Mouse (Mus musculus) MEL (cell line): Measurements from ENCODE around the gene Ggt5. TPM values are rescaled to one million over a fixed set of nuclear protein-coding genes. Genes with fewer than 3 reads are reported as not detected.

ENCODE experiments used
- DNase-seq: peaks from one replicate; pipeline ENCODE4 v3.0.0; 2011; ENCODE audit warnings: low read depth, low spot score
- H3K27ac ChIP-seq: 2 replicates; pipeline ENCODE4 v1.5.1; 2012; ENCODE audit warnings: low read depth, mild to moderate bottlenecking, control low read depth, low read length, moderate library complexity; ENCODE audit not compliant: control insufficient read depth
- H3K27me3 ChIP-seq, 2 experiments: fragments of 150-350 bp in 1 of 2; sonication (generic) in 1 of 2; 2 replicates each; pipeline ENCODE4 v1.6.1; 2012; ENCODE audit warnings: low read length in 2 of 2, mild to moderate bottlenecking in 2 of 2, improper control_type of control experiment in 1 of 2, moderate library complexity in 1 of 2; ENCODE audit not compliant: insufficient read depth in 2 of 2, control insufficient read depth in 1 of 2
- H3K36me3 ChIP-seq, 2 experiments: 2 replicates each; pipeline ENCODE4 v1.6.1; 2012 to 2014; ENCODE audit warnings: low read length in 2 of 2, improper control_type of control experiment in 1 of 2, inconsistent platforms in 1 of 2, mild to moderate bottlenecking in 1 of 2; ENCODE audit not compliant: insufficient read depth in 2 of 2, control insufficient read depth in 1 of 2
- H3K4me1 ChIP-seq, 2 experiments: fragments of 150-350 bp in 1 of 2; sonication (generic) in 1 of 2; 2 replicates each; pipeline ENCODE4 v1.6.1; 2012; ENCODE audit warnings: low read length in 2 of 2, improper control_type of control experiment in 1 of 2, mild to moderate bottlenecking in 1 of 2; ENCODE audit not compliant: insufficient read depth in 2 of 2, control insufficient read depth in 1 of 2
- H3K4me3 ChIP-seq, 2 experiments: fragments of 150-350 bp in 1 of 2; sonication (generic) in 1 of 2; 2 replicates each; pipeline ENCODE4 v1.5.1; 2012; ENCODE audit warnings: low read depth in 2 of 2, low read length in 2 of 2, mild to moderate bottlenecking in 2 of 2, moderate library complexity in 2 of 2, control low read depth in 1 of 2, improper control_type of control experiment in 1 of 2; ENCODE audit not compliant: control insufficient read depth in 1 of 2, insufficient read depth in 1 of 2
- H3K79me2 ChIP-seq: 2 replicates; pipeline ENCODE4 v1.6.1; 2012; ENCODE audit warnings: mild to moderate bottlenecking, low read length, moderate library complexity; ENCODE audit not compliant: control insufficient read depth, poor library complexity, insufficient read depth
- H3K9ac ChIP-seq: 2 replicates; pipeline ENCODE4 v1.6.1; 2012; ENCODE audit warnings: low read depth, mild to moderate bottlenecking, control low read depth, low read length, moderate library complexity; ENCODE audit not compliant: control insufficient read depth, poor library complexity, severe bottlenecking
- H3K9me3 ChIP-seq: fragments of 150-350 bp; sonication (generic); replicated peaks from 2 replicates; pipeline ENCODE4 v1.6.1; 2012; ENCODE audit warnings: mild to moderate bottlenecking, low read length, improper control_type of control experiment, moderate library complexity; ENCODE audit not compliant: insufficient read depth
- BHLHE40 ChIP-seq: IDR thresholded peaks from 2 replicates; pipeline ENCODE4 v1.6.1; 2012; ENCODE audit warnings: low read depth, mild to moderate bottlenecking, inconsistent platforms, low read length, improper control_type of control experiment, borderline replicate concordance
- CHD1 ChIP-seq: IDR thresholded peaks from 2 replicates; pipeline ENCODE4 v1.6.1; 2012; ENCODE audit warnings: low read depth, mild to moderate bottlenecking, inconsistent platforms, low read length, improper control_type of control experiment
- CHD2 ChIP-seq: IDR thresholded peaks from 2 replicates; pipeline ENCODE4 v1.6.1; 2011; ENCODE audit warnings: low read length, improper control_type of control experiment
- ELF1 ChIP-seq: IDR thresholded peaks from 2 replicates; pipeline ENCODE4 v1.6.1; 2014; ENCODE audit warnings: low read depth, mild to moderate bottlenecking, inconsistent platforms, low read length, improper control_type of control experiment, moderate library complexity
- GABPA ChIP-seq: IDR thresholded peaks from 2 replicates; pipeline ENCODE4 v1.6.1; 2012; ENCODE audit warnings: low read depth, mild to moderate bottlenecking, inconsistent platforms, low read length, improper control_type of control experiment, moderate library complexity
- GATA1 ChIP-seq: IDR thresholded peaks from 2 replicates; pipeline ENCODE4 v1.6.1; 2011; ENCODE audit warnings: low read depth, low read length, improper control_type of control experiment
- HCFC1 ChIP-seq: IDR thresholded peaks from 2 replicates; pipeline ENCODE4 v1.6.1; 2012; ENCODE audit warnings: low read depth, mild to moderate bottlenecking, inconsistent platforms, low read length, improper control_type of control experiment, moderate library complexity
- MAFK ChIP-seq: IDR thresholded peaks from 2 replicates; pipeline ENCODE4 v1.6.1; 2011; ENCODE audit warnings: low read depth, mild to moderate bottlenecking, low read length, improper control_type of control experiment, borderline replicate concordance
- MAX ChIP-seq: IDR thresholded peaks from 2 replicates; pipeline ENCODE4 v1.6.1; 2011; ENCODE audit warnings: low read length, improper control_type of control experiment
- MEF2A ChIP-seq: IDR thresholded peaks from 2 replicates; pipeline ENCODE4 v1.6.1; 2014; ENCODE audit warnings: low read depth, mild to moderate bottlenecking, inconsistent platforms, low read length, improper control_type of control experiment; ENCODE audit not compliant: poor library complexity, insufficient replicate concordance, severe bottlenecking; ENCODE audit errors: extremely low read depth
- MXI1 ChIP-seq: IDR thresholded peaks from 2 replicates; pipeline ENCODE4 v1.6.1; 2011; ENCODE audit warnings: mild to moderate bottlenecking, low read depth, low read length, improper control_type of control experiment
- MYC ChIP-seq: IDR thresholded peaks from 2 replicates; pipeline ENCODE4 v1.6.1; 2011; ENCODE audit warnings: low read depth, mild to moderate bottlenecking, low read length, improper control_type of control experiment, moderate library complexity
- NELFE ChIP-seq: IDR thresholded peaks from 2 replicates; pipeline ENCODE4 v1.6.1; 2011; ENCODE audit warnings: low read depth, low read length, improper control_type of control experiment
- NRF1 ChIP-seq: IDR thresholded peaks from 2 replicates; pipeline ENCODE4 v1.6.1; 2014; ENCODE audit warnings: low read depth, mild to moderate bottlenecking, inconsistent platforms, low read length, improper control_type of control experiment, moderate library complexity; ENCODE audit not compliant: poor library complexity, insufficient read depth, severe bottlenecking
- POLR2AphosphoS2 ChIP-seq: IDR thresholded peaks from 2 replicates; pipeline ENCODE4 v1.6.1; 2011; ENCODE audit warnings: low read length, improper control_type of control experiment
- POLR2AphosphoS5 ChIP-seq: IDR thresholded peaks from 2 replicates; pipeline ENCODE4 v1.6.1; 2012; ENCODE audit warnings: low read depth, borderline replicate concordance, mild to moderate bottlenecking, inconsistent platforms, low read length, moderate library complexity, mixed read lengths
- SMC3 ChIP-seq: IDR thresholded peaks from 2 replicates; pipeline ENCODE4 v1.6.1; 2011; ENCODE audit warnings: low read depth, low read length, improper control_type of control experiment
- TAL1 ChIP-seq: IDR thresholded peaks from 2 replicates; pipeline ENCODE4 v1.6.1; 2012; ENCODE audit warnings: mild to moderate bottlenecking, inconsistent platforms, low read length, moderate library complexity, mixed read lengths
- TCF12 ChIP-seq: IDR thresholded peaks from 2 replicates; pipeline ENCODE4 v1.6.1; 2014; ENCODE audit warnings: low read depth, mild to moderate bottlenecking, inconsistent platforms, low read length, improper control_type of control experiment, moderate library complexity
- polyA plus RNA-seq, 2 experiments: library from polyadenylated mRNA; stranded (reverse) in 1 of 2; unstranded in 1 of 2; fragments of >175 nt in 1 of 2; fragments of >200 nt in 1 of 2; gene quantifications; 2 replicates each; pipeline versions ENCODE4 v1.2.1 to v1.2.4; 2012; ENCODE audit warnings: low replicate concordance in 2 of 2, low read depth in 1 of 2; ENCODE audit not compliant: insufficient read length in 2 of 2, insufficient read depth in 1 of 2, missing spikeins in 1 of 2
- total RNA-seq: library from RNA; depleted of rRNA; stranded (reverse); fragments of 300-350 nt; gene quantifications from 2 replicates; pipeline ENCODE4 v1.2.3, GENCODE M21; 2012

Ggt5 gene
- total and polyA plus RNA-seq, 3 experiments = 0.11 TPM; not detected in 2

- no peaks in the 10 kb centered on the region for H3K27me3 ChIP-seq
- no peak overlapping the region for H3K9ac ChIP-seq
- H3K4me1 ChIP-seq = no peaks in the 10 kb centered on the region
- no peaks in the 10 kb centered on the region for H3K9me3 ChIP-seq
- no peaks in the 10 kb centered on the region for H3K79me2 ChIP-seq
- no peaks in the 10 kb centered on the region for H3K36me3 ChIP-seq
- no peak overlapping the region for H3K4me3 ChIP-seq
- H3K27ac ChIP-seq = no peak overlapping the region
- DNase-seq = no peak
- no peak for TF ChIP-seq MYC
- TF ChIP-seq TAL1 = no peak
- TF ChIP-seq HCFC1 = no peak
- TF ChIP-seq SMC3 = no peak
- TF ChIP-seq NELFE = no peak
- TF ChIP-seq MXI1 = no peak
- no peak for TF ChIP-seq ELF1
- no peak for TF ChIP-seq MAX
- no peak for TF ChIP-seq MAFK
These were observed 40.7 kb upstream of the Ggt5 start for GRCm38 (mm10) chr10:75548486-75548885.

- no peaks in the 10 kb centered on the region for H3K27me3 ChIP-seq
- DNase-seq = no peak
- no peaks in the 10 kb centered on the region for H3K4me1 ChIP-seq
- H3K9me3 ChIP-seq = no peaks in the 10 kb centered on the region
- H3K9ac ChIP-seq = no peak overlapping the region
- H3K4me3 ChIP-seq = no peak overlapping the region
- no peaks in the 10 kb centered on the region for H3K36me3 ChIP-seq
- H3K79me2 ChIP-seq = no peaks in the 10 kb centered on the region
- no peak overlapping the region for H3K27ac ChIP-seq
- TF ChIP-seq POLR2AphosphoS5 (no peak), HCFC1 (no peak), BHLHE40 (no peak), GABPA (no peak), MAX (no peak), CHD1 (no peak), GATA1 (no peak), CHD2 (no peak), NRF1 (no peak), MEF2A (no peak), TCF12 (no peak), NELFE (no peak), POLR2AphosphoS2 (no peak), ELF1 (no peak)
- TF ChIP-seq, all 39 proteins: peak for 0
These were observed 39.3 kb upstream of the Ggt5 start for GRCm38 (mm10) chr10:75549886-75550285.
